Mouse (Mus musculus) CH12.LX (cell line): ENCODE measurements around the gene Fxyd2. TPM values are rescaled to one million over a fixed set of nuclear protein-coding genes. Genes with fewer than 3 reads are reported as not detected.
A peak's percentile ranks its signal among the peaks of the same experiment; 100 is the strongest.

Experiments used
- DNase-seq: peaks from one replicate; pipeline ENCODE4 v3.0.0-alpha.2; 2013; ENCODE audit errors: extremely low read depth
- H3K27ac ChIP-seq: 2 replicates; pipeline ENCODE4 v1.5.1; 2012; ENCODE audit warnings: low read depth, mild to moderate bottlenecking, control low read depth, moderate library complexity; ENCODE audit not compliant: insufficient read depth
- H3K27me3 ChIP-seq: replicated peaks from 2 replicates; pipeline ENCODE3; 2012; ENCODE audit warnings: inconsistent platforms
- H3K36me3 ChIP-seq, 2 experiments: replicated peaks in 1 of 2; 2 replicates each; pipeline versions ENCODE3 to v1.6.1; 2012; ENCODE audit warnings: inconsistent platforms in 1 of 2, low read length in 1 of 2, mild to moderate bottlenecking in 1 of 2, mixed read lengths in 1 of 2, moderate library complexity in 1 of 2; ENCODE audit not compliant: control insufficient read depth in 1 of 2, insufficient read depth in 1 of 2
- H3K4me1 ChIP-seq, 2 experiments: 2 replicates each; pipeline ENCODE4 v1.6.1; 2012; ENCODE audit warnings: inconsistent platforms in 1 of 2, moderate library complexity in 1 of 2; ENCODE audit not compliant: insufficient read depth in 2 of 2, control insufficient read depth in 1 of 2
- H3K4me2 ChIP-seq: 2 replicates; pipeline ENCODE4 v1.6.1; 2012; ENCODE audit warnings: low read depth, mild to moderate bottlenecking, control low read depth; ENCODE audit not compliant: poor library complexity, insufficient read depth, severe bottlenecking
- H3K4me3 ChIP-seq, 3 experiments: fragments of 150-350 bp in 1 of 3; sonication (generic) in 1 of 3; replicated peaks in 1 of 3; 2 replicates each; pipeline versions ENCODE3 to v1.5.1; 2011 to 2012; ENCODE audit warnings: low read depth in 2 of 3, low read length in 2 of 3, mild to moderate bottlenecking in 2 of 3, moderate library complexity in 2 of 3, control low read depth in 1 of 3, improper control_type of control experiment in 1 of 3, inconsistent platforms in 1 of 3, mixed read lengths in 1 of 3; ENCODE audit not compliant: poor library complexity in 1 of 3
- H3K79me2 ChIP-seq: replicated peaks from 2 replicates; pipeline ENCODE4 v1.6.1; 2012; ENCODE audit warnings: mild to moderate bottlenecking, moderate library complexity; ENCODE audit not compliant: control insufficient read depth, poor library complexity, insufficient read depth, severe bottlenecking; ENCODE audit errors: extremely low read depth
- H3K9ac ChIP-seq: 2 replicates; pipeline ENCODE4 v1.6.1; 2012; ENCODE audit warnings: low read depth, mild to moderate bottlenecking, control low read depth, moderate library complexity; ENCODE audit not compliant: insufficient read depth
- H3K9me3 ChIP-seq: replicated peaks from 2 replicates; pipeline ENCODE3; 2012; ENCODE audit warnings: low read length, inconsistent platforms, mixed read lengths
- BHLHE40 ChIP-seq: IDR thresholded peaks from 2 replicates; pipeline ENCODE4 v1.6.1; 2011; ENCODE audit warnings: mild to moderate bottlenecking, low read depth, low read length, improper control_type of control experiment
- CTCF ChIP-seq, 2 experiments: IDR thresholded peaks in 1 of 2; conservative IDR thresholded peaks in 1 of 2; 2 replicates each; pipeline ENCODE4 v1.5.1; 2011 to 2012; ENCODE audit warnings: low read depth in 2 of 2, low read length in 2 of 2, improper control_type of control experiment in 1 of 2, inconsistent platforms in 1 of 2, mild to moderate bottlenecking in 1 of 2, moderate library complexity in 1 of 2
- E2F4 ChIP-seq: IDR thresholded peaks from 2 replicates; pipeline ENCODE4 v1.6.1; 2011; ENCODE audit warnings: low read depth, low read length, improper control_type of control experiment; ENCODE audit not compliant: insufficient replicate concordance
- ELF1 ChIP-seq: IDR thresholded peaks from 2 replicates; pipeline ENCODE4 v1.6.1; 2014; ENCODE audit warnings: low read depth, mild to moderate bottlenecking, inconsistent platforms, low read length, improper control_type of control experiment
- EP300 ChIP-seq: IDR thresholded peaks from 2 replicates; pipeline ENCODE4 v1.6.1; 2011; ENCODE audit warnings: low read length, improper control_type of control experiment
- ETS1 ChIP-seq: conservative IDR thresholded peaks from 2 replicates; pipeline ENCODE4 v1.6.1; 2012; ENCODE audit warnings: low read depth, mild to moderate bottlenecking, inconsistent platforms, low read length, improper control_type of control experiment, moderate library complexity
- GABPA ChIP-seq: IDR thresholded peaks from 2 replicates; pipeline ENCODE4 v1.6.1; 2012; ENCODE audit warnings: low read depth, low read length, improper control_type of control experiment, inconsistent platforms; ENCODE audit not compliant: insufficient replicate concordance
- HCFC1 ChIP-seq: IDR thresholded peaks from 2 replicates; pipeline ENCODE4 v1.6.1; 2012; ENCODE audit warnings: low read depth, mild to moderate bottlenecking, inconsistent platforms, low read length, improper control_type of control experiment
- IRF4 ChIP-seq: IDR thresholded peaks from 2 replicates; pipeline ENCODE4 v1.6.1; 2014; ENCODE audit warnings: low read depth, mild to moderate bottlenecking, inconsistent platforms, low read length, improper control_type of control experiment
- JUN ChIP-seq: IDR thresholded peaks from 2 replicates; pipeline ENCODE4 v1.6.1; 2011; ENCODE audit warnings: low read depth, mild to moderate bottlenecking, low read length, improper control_type of control experiment, moderate library complexity; ENCODE audit not compliant: insufficient read depth
- JUND ChIP-seq: conservative IDR thresholded peaks from 2 replicates; pipeline ENCODE4 v1.6.1; 2011; ENCODE audit warnings: low read depth, low read length, improper control_type of control experiment
- MAFK ChIP-seq: IDR thresholded peaks from 2 replicates; pipeline ENCODE4 v1.6.1; 2011; ENCODE audit warnings: low read length, improper control_type of control experiment; ENCODE audit not compliant: insufficient replicate concordance
- MAZ ChIP-seq: IDR thresholded peaks from 2 replicates; pipeline ENCODE4 v1.6.1; 2012; ENCODE audit warnings: low read depth, mild to moderate bottlenecking, inconsistent platforms, low read length, improper control_type of control experiment, moderate library complexity
- MEF2A ChIP-seq: IDR thresholded peaks from 2 replicates; pipeline ENCODE4 v1.6.1; 2014; ENCODE audit warnings: low read depth, mild to moderate bottlenecking, inconsistent platforms, low read length, improper control_type of control experiment, borderline replicate concordance
- MXI1 ChIP-seq: IDR thresholded peaks from 2 replicates; pipeline ENCODE4 v1.6.1; 2011; ENCODE audit warnings: mild to moderate bottlenecking, low read depth, low read length, improper control_type of control experiment
- MYC ChIP-seq: IDR thresholded peaks from 2 replicates; pipeline ENCODE4 v1.6.1; 2011; ENCODE audit warnings: low read depth, mild to moderate bottlenecking, improper control_type of control experiment, low read length
- NELFE ChIP-seq: IDR thresholded peaks from 2 replicates; pipeline ENCODE4 v1.6.1; 2011; ENCODE audit warnings: low read depth, low read length, improper control_type of control experiment
- NRF1 ChIP-seq: IDR thresholded peaks from 2 replicates; pipeline ENCODE4 v1.6.1; 2014; ENCODE audit warnings: low read depth, mild to moderate bottlenecking, inconsistent platforms, low read length, improper control_type of control experiment, moderate library complexity
- PAX5 ChIP-seq: IDR thresholded peaks from 2 replicates; pipeline ENCODE4 v1.6.1; 2012; ENCODE audit warnings: low read length, inconsistent platforms, mixed read lengths
- POLR2A ChIP-seq: IDR thresholded peaks from 2 replicates; pipeline ENCODE4 v1.6.1; 2011; ENCODE audit warnings: low read depth, mild to moderate bottlenecking, improper control_type of control experiment, low read length
- POLR2AphosphoS2 ChIP-seq: IDR thresholded peaks from 2 replicates; pipeline ENCODE4 v1.6.1; 2011; ENCODE audit warnings: low read depth, low read length, improper control_type of control experiment
- RAD21 ChIP-seq: IDR thresholded peaks from 2 replicates; pipeline ENCODE4 v1.6.1; 2011; ENCODE audit warnings: low read depth, mild to moderate bottlenecking, low read length, improper control_type of control experiment, moderate library complexity
- RCOR1 ChIP-seq: conservative IDR thresholded peaks from 2 replicates; pipeline ENCODE4 v1.6.1; 2012; ENCODE audit warnings: low read depth, mild to moderate bottlenecking, inconsistent platforms, low read length, improper control_type of control experiment
- SIN3A ChIP-seq: IDR thresholded peaks from 2 replicates; pipeline ENCODE4 v1.6.1; 2012; ENCODE audit warnings: low read length, improper control_type of control experiment, inconsistent platforms
- SMC3 ChIP-seq: IDR thresholded peaks from 2 replicates; pipeline ENCODE4 v1.6.1; 2011; ENCODE audit warnings: low read depth, low read length, improper control_type of control experiment
- TBP ChIP-seq: conservative IDR thresholded peaks from 2 replicates; pipeline ENCODE4 v1.6.1; 2011; ENCODE audit warnings: low read depth, low read length, improper control_type of control experiment
- TCF12 ChIP-seq: IDR thresholded peaks from 2 replicates; pipeline ENCODE4 v1.6.1; 2014; ENCODE audit warnings: low read depth, mild to moderate bottlenecking, inconsistent platforms, low read length, improper control_type of control experiment
- UBTF ChIP-seq: IDR thresholded peaks from 2 replicates; pipeline ENCODE4 v1.6.1; 2012; ENCODE audit warnings: low read depth, mild to moderate bottlenecking, inconsistent platforms, low read length, improper control_type of control experiment, moderate library complexity
- USF1 ChIP-seq: IDR thresholded peaks from 2 replicates; pipeline ENCODE4 v1.6.1; 2014; ENCODE audit warnings: low read depth, mild to moderate bottlenecking, inconsistent platforms, low read length, improper control_type of control experiment
- USF2 ChIP-seq: conservative IDR thresholded peaks from 2 replicates; pipeline ENCODE4 v1.6.1; 2011; ENCODE audit warnings: low read depth, low read length, improper control_type of control experiment
- ZC3H11A ChIP-seq: IDR thresholded peaks from 2 replicates; pipeline ENCODE4 v1.6.1; 2012; ENCODE audit warnings: low read depth, mild to moderate bottlenecking, inconsistent platforms, low read length, improper control_type of control experiment
- dilution Hi-C: fragments of 300-500 bp; cut with MboI; formaldehyde crosslinking; loops from 2 replicates; pipeline ENCODE4 v1.14.3; 2020; ENCODE audit warnings: low sequenced_read_pairs; ENCODE audit not compliant: extremely low pct_unique_long_range_greater_than_20kb, extremely low pct_ligation_motif_present
- in situ Hi-C: fragments of 300-500 bp; cut with MboI; formaldehyde crosslinking; loops from 3 replicates; pipeline ENCODE4 v1.14.3; 2019; ENCODE audit warnings: low sequenced_read_pairs, low pct_ligation_motif_present, low pct_unique_long_range_greater_than_20kb, mixed read lengths
- polyA plus RNA-seq: library from polyadenylated mRNA; unstranded; fragments of >175 nt; gene quantifications from 2 replicates; pipeline ENCODE4 v1.2.1, GENCODE M21; 2012; ENCODE audit warnings: low read depth; ENCODE audit not compliant: insufficient read length
- total RNA-seq, 2 experiments: library from RNA; depleted of rRNA; stranded (reverse); fragments of 300-350 nt in 1 of 2; fragments of >200 nt in 1 of 2; gene quantifications; 2 replicates each; pipeline ENCODE4 v1.2.3; 2012 to 2014

The Fxyd2 gene
- total and polyA plus RNA-seq, 3 experiments, result not detected

GRCm38 (mm10) chr9:45411111-45411510 lies 11.6 kb downstream of the Fxyd2 start:
- in situ Hi-C loops (loop anchor here (10.0 kb wide), 1 partner anchor 334 kb away; no protein-coding TSS in a partner anchor), dilution Hi-C loops (no loop called here)
- peaks cover 16% of the 10 kb centered on the region for H3K27me3 ChIP-seq

GRCm38 (mm10) chr9:45411803-45412202 lies 12.3 kb downstream of the Fxyd2 start:
- in situ Hi-C loops, result loop anchor here (10.0 kb wide), 1 partner anchor 333 kb away; no protein-coding TSS in a partner anchor
- Histone ChIP-seq H3K4me3 (no peak overlapping the region), H3K27me3 (peaks cover 16% of the 10 kb centered on the region), H3K27ac (no peak overlapping the region), H3K36me3 (no peaks in the 10 kb centered on the region)
- dilution Hi-C loops, result no loop called here
- TF ChIP-seq ZC3H11A (peak; percentile 71), POLR2AphosphoS2 (no peak), JUN (no peak), USF2 (no peak), MEF2A (no peak), HCFC1 (no peak), MXI1 (no peak; the same call in 1 of the 2 replicates), SIN3A (peak; percentile 57; the same call in 1 of the 2 replicates), GABPA (no peak), PAX5 (no peak), SMC3 (peak; percentile 90), RCOR1 (no peak), IRF4 (peak; percentile 43; the same call in 1 of the 2 replicates), RAD21 (peak; percentile 91), BHLHE40 (no peak), UBTF (no peak), MAZ (no peak), TBP (no peak), NRF1 (no peak), ELF1 (no peak), ETS1 (no peak), MAFK (no peak), CTCF (conservative IDR thresholded peaks at IDR 0.05 in 1 of 2, IDR thresholded peaks at IDR 0.05 in 1 of 2; ENCODE audit: low read depth in 2 of 2, low read length in 2 of 2) (peak; percentile 67 to 94; a peak in 3 of 4 replicates), TCF12 (0 out of 2 replicates have a peak, but pooled peaks have one; percentile 3)
- TF ChIP-seq, all 38 proteins: peak for 7
- no peaks in the 10 kb centered on the region for H3K9me3 ChIP-seq
- peak overlapping the region; percentile 72 for H3K4me2 ChIP-seq
- no peaks in the 10 kb centered on the region for H3K79me2 ChIP-seq
- H3K4me1 ChIP-seq, result peaks cover 5 to 22% of the 10 kb centered on the region in 2 experiments
- H3K9ac ChIP-seq, result no peak overlapping the region; the same call in 1 of the 2 replicates
- DNase-seq, result peak; percentile 75

More at GRCm38 (mm10) chr9:45411111-45411510, 11.6 kb downstream of the Fxyd2 start:
- Histone ChIP-seq H3K4me2 (no peak overlapping the region), H3K4me3 (no peak overlapping the region), H3K9me3 (no peaks in the 10 kb centered on the region), H3K27ac (no peak overlapping the region), H3K36me3 (no peaks in the 10 kb centered on the region), H3K9ac (no peak overlapping the region), H3K4me1 (peaks cover 2 to 22% of the 10 kb centered on the region in 2 experiments), H3K79me2 (no peaks in the 10 kb centered on the region)
- DNase-seq, result no peak
- TF ChIP-seq RCOR1 (no peak), BHLHE40 (no peak), HCFC1 (no peak), USF1 (no peak), NELFE (no peak), MYC (no peak), RAD21 (no peak), PAX5 (no peak), E2F4 (no peak), ELF1 (no peak), POLR2A (no peak), ZC3H11A (no peak), CTCF (conservative IDR thresholded peaks at IDR 0.05 in 1 of 2, IDR thresholded peaks at IDR 0.05 in 1 of 2; ENCODE audit: low read depth in 2 of 2, low read length in 2 of 2) (no peak), UBTF (no peak), EP300 (no peak), JUND (no peak)
